Mouse (Mus musculus) MEL (cell line): Measurements from ENCODE around the gene Srgap1. TPM values are rescaled to one million over a fixed set of nuclear protein-coding genes. Genes with fewer than 3 reads are reported as not detected.

Source experiments
- DNase-seq: peaks from one replicate; pipeline ENCODE4 v3.0.0; 2011; ENCODE audit warnings: low read depth, low spot score
- H3K27ac ChIP-seq: 2 replicates; pipeline ENCODE4 v1.5.1; 2012; ENCODE audit warnings: low read depth, mild to moderate bottlenecking, control low read depth, low read length, moderate library complexity; ENCODE audit not compliant: control insufficient read depth
- H3K27me3 ChIP-seq, 2 experiments: fragments of 150-350 bp in 1 of 2; sonication (generic) in 1 of 2; 2 replicates each; pipeline ENCODE4 v1.6.1; 2012; ENCODE audit warnings: low read length in 2 of 2, mild to moderate bottlenecking in 2 of 2, improper control_type of control experiment in 1 of 2, moderate library complexity in 1 of 2; ENCODE audit not compliant: insufficient read depth in 2 of 2, control insufficient read depth in 1 of 2
- H3K36me3 ChIP-seq, 2 experiments: 2 replicates each; pipeline ENCODE4 v1.6.1; 2012 to 2014; ENCODE audit warnings: low read length in 2 of 2, improper control_type of control experiment in 1 of 2, inconsistent platforms in 1 of 2, mild to moderate bottlenecking in 1 of 2; ENCODE audit not compliant: insufficient read depth in 2 of 2, control insufficient read depth in 1 of 2
- H3K4me1 ChIP-seq, 2 experiments: fragments of 150-350 bp in 1 of 2; sonication (generic) in 1 of 2; 2 replicates each; pipeline ENCODE4 v1.6.1; 2012; ENCODE audit warnings: low read length in 2 of 2, improper control_type of control experiment in 1 of 2, mild to moderate bottlenecking in 1 of 2; ENCODE audit not compliant: insufficient read depth in 2 of 2, control insufficient read depth in 1 of 2
- H3K4me3 ChIP-seq, 2 experiments: fragments of 150-350 bp in 1 of 2; sonication (generic) in 1 of 2; 2 replicates each; pipeline ENCODE4 v1.5.1; 2012; ENCODE audit warnings: low read depth in 2 of 2, low read length in 2 of 2, mild to moderate bottlenecking in 2 of 2, moderate library complexity in 2 of 2, control low read depth in 1 of 2, improper control_type of control experiment in 1 of 2; ENCODE audit not compliant: control insufficient read depth in 1 of 2, insufficient read depth in 1 of 2
- H3K79me2 ChIP-seq: 2 replicates; pipeline ENCODE4 v1.6.1; 2012; ENCODE audit warnings: mild to moderate bottlenecking, low read length, moderate library complexity; ENCODE audit not compliant: control insufficient read depth, poor library complexity, insufficient read depth
- H3K9ac ChIP-seq: 2 replicates; pipeline ENCODE4 v1.6.1; 2012; ENCODE audit warnings: low read depth, mild to moderate bottlenecking, control low read depth, low read length, moderate library complexity; ENCODE audit not compliant: control insufficient read depth, poor library complexity, severe bottlenecking
- H3K9me3 ChIP-seq: fragments of 150-350 bp; sonication (generic); replicated peaks from 2 replicates; pipeline ENCODE4 v1.6.1; 2012; ENCODE audit warnings: mild to moderate bottlenecking, low read length, improper control_type of control experiment, moderate library complexity; ENCODE audit not compliant: insufficient read depth
- CHD1 ChIP-seq: IDR thresholded peaks from 2 replicates; pipeline ENCODE4 v1.6.1; 2012; ENCODE audit warnings: low read depth, mild to moderate bottlenecking, inconsistent platforms, low read length, improper control_type of control experiment
- CHD2 ChIP-seq: IDR thresholded peaks from 2 replicates; pipeline ENCODE4 v1.6.1; 2011; ENCODE audit warnings: low read length, improper control_type of control experiment
- E2F4 ChIP-seq: IDR thresholded peaks from 2 replicates; pipeline ENCODE4 v1.6.1; 2011; ENCODE audit warnings: low read depth, low read length, improper control_type of control experiment, borderline replicate concordance
- ELF1 ChIP-seq: IDR thresholded peaks from 2 replicates; pipeline ENCODE4 v1.6.1; 2014; ENCODE audit warnings: low read depth, mild to moderate bottlenecking, inconsistent platforms, low read length, improper control_type of control experiment, moderate library complexity
- ETS1 ChIP-seq: IDR thresholded peaks from 2 replicates; pipeline ENCODE4 v1.6.1; 2012; ENCODE audit warnings: low read depth, mild to moderate bottlenecking, inconsistent platforms, low read length, improper control_type of control experiment, moderate library complexity
- GATA1 ChIP-seq: IDR thresholded peaks from 2 replicates; pipeline ENCODE4 v1.6.1; 2011; ENCODE audit warnings: low read depth, low read length, improper control_type of control experiment
- JUND ChIP-seq: IDR thresholded peaks from 2 replicates; pipeline ENCODE4 v1.6.1; 2011; ENCODE audit warnings: low read depth, mild to moderate bottlenecking, improper control_type of control experiment, low read length
- KAT2A ChIP-seq: conservative IDR thresholded peaks from 2 replicates; pipeline ENCODE4 v1.6.1; 2012; ENCODE audit warnings: low read depth, low read length, improper control_type of control experiment, inconsistent platforms
- MAFK ChIP-seq: IDR thresholded peaks from 2 replicates; pipeline ENCODE4 v1.6.1; 2011; ENCODE audit warnings: low read depth, mild to moderate bottlenecking, low read length, improper control_type of control experiment, borderline replicate concordance
- MAX ChIP-seq: IDR thresholded peaks from 2 replicates; pipeline ENCODE4 v1.6.1; 2011; ENCODE audit warnings: low read length, improper control_type of control experiment
- MAZ ChIP-seq: IDR thresholded peaks from 2 replicates; pipeline ENCODE4 v1.6.1; 2012; ENCODE audit warnings: low read depth, mild to moderate bottlenecking, inconsistent platforms, low read length, improper control_type of control experiment
- MEF2A ChIP-seq: IDR thresholded peaks from 2 replicates; pipeline ENCODE4 v1.6.1; 2014; ENCODE audit warnings: low read depth, mild to moderate bottlenecking, inconsistent platforms, low read length, improper control_type of control experiment; ENCODE audit not compliant: poor library complexity, insufficient replicate concordance, severe bottlenecking; ENCODE audit errors: extremely low read depth
- MXI1 ChIP-seq: IDR thresholded peaks from 2 replicates; pipeline ENCODE4 v1.6.1; 2011; ENCODE audit warnings: mild to moderate bottlenecking, low read depth, low read length, improper control_type of control experiment
- MYB ChIP-seq: IDR thresholded peaks from 2 replicates; pipeline ENCODE4 v1.6.1; 2011; ENCODE audit warnings: mild to moderate bottlenecking, low read depth, low read length, improper control_type of control experiment
- MYC ChIP-seq: IDR thresholded peaks from 2 replicates; pipeline ENCODE4 v1.6.1; 2011; ENCODE audit warnings: low read depth, mild to moderate bottlenecking, low read length, improper control_type of control experiment, moderate library complexity
- NRF1 ChIP-seq: IDR thresholded peaks from 2 replicates; pipeline ENCODE4 v1.6.1; 2014; ENCODE audit warnings: low read depth, mild to moderate bottlenecking, inconsistent platforms, low read length, improper control_type of control experiment, moderate library complexity; ENCODE audit not compliant: poor library complexity, insufficient read depth, severe bottlenecking
- POLR2AphosphoS2 ChIP-seq: IDR thresholded peaks from 2 replicates; pipeline ENCODE4 v1.6.1; 2011; ENCODE audit warnings: low read length, improper control_type of control experiment
- SMC3 ChIP-seq: IDR thresholded peaks from 2 replicates; pipeline ENCODE4 v1.6.1; 2011; ENCODE audit warnings: low read depth, low read length, improper control_type of control experiment
- TAL1 ChIP-seq: IDR thresholded peaks from 2 replicates; pipeline ENCODE4 v1.6.1; 2012; ENCODE audit warnings: mild to moderate bottlenecking, inconsistent platforms, low read length, moderate library complexity, mixed read lengths
- TCF12 ChIP-seq: IDR thresholded peaks from 2 replicates; pipeline ENCODE4 v1.6.1; 2014; ENCODE audit warnings: low read depth, mild to moderate bottlenecking, inconsistent platforms, low read length, improper control_type of control experiment, moderate library complexity
- USF2 ChIP-seq, 2 experiments: IDR thresholded peaks; 2 replicates each; pipeline ENCODE4 v1.6.1; 2011 to 2012; ENCODE audit warnings: improper control_type of control experiment in 2 of 2, low read length in 2 of 2, borderline replicate concordance in 1 of 2, inconsistent platforms in 1 of 2, low read depth in 1 of 2, mild to moderate bottlenecking in 1 of 2; ENCODE audit not compliant: insufficient read depth in 1 of 2
- ZC3H11A ChIP-seq: IDR thresholded peaks from 2 replicates; pipeline ENCODE4 v1.6.1; 2012; ENCODE audit warnings: low read depth, mild to moderate bottlenecking, inconsistent platforms, low read length, improper control_type of control experiment
- ZKSCAN1 ChIP-seq: IDR thresholded peaks from 2 replicates; pipeline ENCODE4 v1.6.1; 2012; ENCODE audit warnings: low read depth, mild to moderate bottlenecking, inconsistent platforms, low read length, improper control_type of control experiment, moderate library complexity
- ZNF384 ChIP-seq: IDR thresholded peaks from 2 replicates; pipeline ENCODE4 v1.6.1; 2012; ENCODE audit warnings: low read depth, mild to moderate bottlenecking, inconsistent platforms, low read length, improper control_type of control experiment
- polyA plus RNA-seq, 2 experiments: library from polyadenylated mRNA; stranded (reverse) in 1 of 2; unstranded in 1 of 2; fragments of >175 nt in 1 of 2; fragments of >200 nt in 1 of 2; gene quantifications; 2 replicates each; pipeline versions ENCODE4 v1.2.1 to v1.2.4; 2012; ENCODE audit warnings: low replicate concordance in 2 of 2, low read depth in 1 of 2; ENCODE audit not compliant: insufficient read length in 2 of 2, insufficient read depth in 1 of 2, missing spikeins in 1 of 2
- total RNA-seq: library from RNA; depleted of rRNA; stranded (reverse); fragments of 300-350 nt; gene quantifications from 2 replicates; pipeline ENCODE4 v1.2.3, GENCODE M21; 2012

The Srgap1 gene
- total and polyA plus RNA-seq, 3 experiments: not detected

DNA sequence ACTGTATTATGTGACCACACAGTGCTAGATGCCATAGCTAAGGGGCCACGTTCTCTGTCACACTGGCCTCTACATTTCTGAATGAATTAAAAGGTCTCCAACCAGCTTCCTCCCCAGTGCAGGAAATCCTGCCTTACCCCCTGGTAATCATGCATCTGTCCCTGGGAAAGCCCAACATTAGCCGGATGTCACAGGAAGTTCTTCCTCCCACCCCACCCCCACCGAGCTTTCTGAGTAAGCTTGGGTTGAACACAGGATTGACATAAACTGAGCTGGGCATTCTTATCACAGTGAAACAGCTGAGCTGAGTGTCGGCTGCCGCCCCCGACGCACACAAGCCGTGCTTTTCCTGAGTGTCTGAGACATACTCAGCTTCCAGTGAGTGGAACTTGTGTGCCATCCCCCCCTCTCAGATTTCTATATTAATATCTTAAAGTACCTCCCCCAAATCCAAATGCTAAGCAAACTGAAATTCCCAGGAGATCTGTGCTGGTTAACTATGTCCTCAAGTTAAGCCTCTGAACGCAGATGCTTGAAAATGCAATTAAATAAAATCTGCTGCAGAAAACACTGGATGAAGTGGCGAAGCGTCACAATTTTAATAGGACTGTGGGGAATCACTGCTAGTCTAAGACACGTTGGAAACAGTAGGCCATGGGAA lies 38.3 kb downstream of the Srgap1 start:
- TF ChIP-seq MYC (no peak), CHD2 (no peak), TCF12 (no peak), CHD1 (no peak), TAL1 (no peak), MAZ (no peak), SMC3 (no peak), ETS1 (no peak), NRF1 (no peak), KAT2A (no peak), MEF2A (no peak), JUND (no peak), GATA1 (no peak)
- DNase-seq: no peak

DNA sequence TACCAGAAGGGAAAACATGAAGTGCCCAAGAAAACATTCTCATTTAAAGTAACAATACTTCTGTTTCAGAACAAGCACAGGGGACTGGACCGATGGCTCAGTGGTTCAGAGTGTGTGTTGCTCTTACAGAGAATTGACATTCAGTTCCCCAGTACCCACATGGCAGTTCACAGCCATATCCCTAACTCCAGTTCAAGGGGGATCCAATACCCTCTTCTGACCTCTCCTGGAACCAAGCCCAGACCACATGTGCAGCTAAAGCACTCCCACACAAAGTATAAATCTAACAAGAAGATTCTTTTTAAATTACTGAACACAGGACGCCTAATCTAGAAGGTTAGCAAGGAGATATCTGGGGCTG lies 38.8 kb downstream of the Srgap1 start:
- Histone ChIP-seq H3K4me1 (no peaks in the 10 kb centered on the region), H3K9me3 (no peaks in the 10 kb centered on the region)
- no peak for DNase-seq

More for the DNA sequence above, 38.3 kb downstream of the Srgap1 start:
- Histone ChIP-seq H3K27ac (no peak overlapping the region), H3K36me3 (no peaks in the 10 kb centered on the region), H3K9me3 (no peaks in the 10 kb centered on the region), H3K4me3 (no peak overlapping the region), H3K79me2 (no peaks in the 10 kb centered on the region), H3K27me3 (no peaks in the 10 kb centered on the region), H3K4me1 (no peaks in the 10 kb centered on the region), H3K9ac (no peak overlapping the region)

GRCm38 (mm10) chr10:122006606-122007005 lies 40.5 kb downstream of the Srgap1 start:
- no peaks in the 10 kb centered on the region for H3K79me2 ChIP-seq
- H3K36me3 ChIP-seq: no peaks in the 10 kb centered on the region
- H3K4me1 ChIP-seq: no peaks in the 10 kb centered on the region
- no peaks in the 10 kb centered on the region for H3K9me3 ChIP-seq
- no peak for DNase-seq
- H3K4me3 ChIP-seq: no peak overlapping the region
- H3K27ac ChIP-seq: no peak overlapping the region
- H3K27me3 ChIP-seq: no peaks in the 10 kb centered on the region
- no peak overlapping the region for H3K9ac ChIP-seq
- no peak for TF ChIP-seq GATA1
- no peak for TF ChIP-seq MYC
- TF ChIP-seq POLR2AphosphoS2: no peak
- TF ChIP-seq ZKSCAN1: no peak
- TF ChIP-seq MYB: no peak
- no peak for TF ChIP-seq SMC3
- TF ChIP-seq E2F4: no peak
- no peak for TF ChIP-seq ZNF384
- TF ChIP-seq MXI1: no peak
- TF ChIP-seq MAX: no peak
- no peak for TF ChIP-seq ZC3H11A
- no peak for TF ChIP-seq ELF1
- no peak for TF ChIP-seq KAT2A
- TF ChIP-seq JUND: no peak
- TF ChIP-seq USF2 (IDR thresholded peaks at IDR 0.05; ENCODE audit: borderline replicate concordance in 1 of 2, insufficient read depth in 1 of 2, low read depth in 1 of 2, low read length in 2 of 2): no peak

More for the DNA sequence above, 38.8 kb downstream of the Srgap1 start:
- Histone ChIP-seq H3K27ac (no peak overlapping the region), H3K9ac (no peak overlapping the region), H3K79me2 (no peaks in the 10 kb centered on the region), H3K27me3 (no peaks in the 10 kb centered on the region), H3K4me3 (no peak overlapping the region), H3K36me3 (no peaks in the 10 kb centered on the region)
- TF ChIP-seq MEF2A: no peak
- TF ChIP-seq MAFK: no peak
- no peak for TF ChIP-seq ZNF384
- TF ChIP-seq ETS1: no peak
- no peak for TF ChIP-seq ZC3H11A
